Mouse (Mus musculus) spleen, adult 12 weeks (tissue): ENCODE measurements at regions not wholly inside any gene's neighbourhood (a gene's known extent, or its start where the extent isn't known, plus 50 kb on each side); places are given as distances from the start of the nearest gene placed in this dataset.

Source experiments
- DNase-seq: peaks from one replicate; pipeline ENCODE4 v3.0.0; 2022; ENCODE audit warnings: low spot score

GRCm38 (mm10) chr1:75895550-75895949 lies 349.5 kb downstream of the Slc4a3 start:
- DNase-seq: no peak

- DNase-seq: no peak
These were observed 355.1 kb downstream of the Slc4a3 start for GRCm38 (mm10) chr1:75901146-75901545.

DNA sequence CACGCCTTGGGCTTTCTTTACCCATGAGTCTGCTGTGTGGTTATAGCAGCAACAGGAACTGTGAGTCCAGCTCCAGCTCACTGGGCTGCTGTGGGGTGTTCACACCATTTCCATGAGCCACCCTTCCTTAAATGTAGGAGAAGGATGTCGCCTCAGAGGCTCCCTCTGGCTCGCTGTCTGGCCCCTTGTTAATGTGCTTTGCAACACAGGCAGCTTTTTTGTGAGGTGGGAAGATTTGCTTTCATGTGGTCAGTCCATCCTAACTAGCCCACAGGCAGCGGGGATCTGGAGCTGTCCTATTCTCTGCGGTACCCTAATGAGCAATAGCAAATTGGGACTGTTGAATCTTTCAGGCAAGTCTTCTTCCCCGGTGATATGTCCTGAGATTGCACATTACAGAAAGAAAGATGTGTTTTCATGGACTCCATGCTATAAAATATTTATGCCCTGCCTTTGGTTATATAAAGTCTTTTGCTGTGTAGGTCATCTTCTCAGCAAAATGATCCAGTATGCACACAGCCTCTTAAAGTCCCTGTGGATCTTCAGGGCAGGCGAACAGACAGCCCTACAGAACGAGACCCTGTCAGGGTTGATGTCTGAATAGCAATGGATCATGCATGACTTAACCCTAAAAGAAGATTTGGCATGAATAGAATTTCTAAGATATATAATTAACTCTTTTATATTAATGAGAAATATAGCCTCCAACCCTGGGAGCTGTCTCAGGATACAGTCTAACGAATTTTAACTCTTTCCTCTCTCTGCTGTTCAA lies 359.8 kb downstream of the Slc4a3 start:
- DNase-seq: no peak

- no peak for DNase-seq
These were observed 369.2 kb downstream of the Slc4a3 start for GRCm38 (mm10) chr1:75915311-75915710.

DNA sequence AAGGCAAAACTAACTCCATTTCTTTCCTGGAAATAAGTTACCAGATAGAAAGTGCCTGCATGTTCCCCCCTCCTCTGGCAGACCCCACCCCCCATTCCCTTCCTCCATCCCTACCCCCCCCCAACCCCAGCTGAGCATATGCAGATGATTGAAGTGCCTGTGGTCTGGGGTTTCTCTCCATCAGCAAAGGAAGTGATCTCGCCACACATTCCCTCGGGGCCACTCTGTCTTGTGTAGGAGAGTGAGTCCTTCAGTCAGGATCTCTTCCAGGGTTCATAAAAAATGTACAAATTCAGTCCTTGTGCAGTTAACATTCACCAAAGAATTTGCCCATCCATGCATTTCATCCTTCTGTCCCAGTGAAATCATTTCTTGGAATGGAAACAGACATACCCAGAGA lies 370.1 kb downstream of the Slc4a3 start:
- DNase-seq: no peak

GRCm38 (mm10) chr1:75919134-75919533 lies 373.1 kb downstream of the Slc4a3 start:
- DNase-seq: no peak

DNA sequence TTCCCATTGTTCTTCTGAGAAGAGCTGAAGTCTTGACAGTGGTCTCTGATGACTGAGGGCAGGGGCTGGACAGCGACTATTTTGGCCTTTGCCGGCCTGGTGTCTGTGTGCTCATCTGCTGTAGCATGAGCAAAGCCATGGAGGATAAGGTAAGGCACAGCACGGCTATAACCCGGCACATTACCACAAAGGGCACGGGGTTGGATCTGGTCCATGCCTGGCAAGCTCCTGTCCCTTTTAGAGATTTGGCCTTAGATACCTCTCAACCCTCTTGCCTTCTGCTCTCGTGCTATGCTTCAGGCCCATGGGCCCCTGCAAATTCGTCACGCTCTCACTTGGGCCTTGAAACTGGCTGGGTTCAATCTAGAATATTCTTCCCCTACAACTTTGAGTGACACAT lies 379.0 kb downstream of the Slc4a3 start:
- DNase-seq: no peak

DNA sequence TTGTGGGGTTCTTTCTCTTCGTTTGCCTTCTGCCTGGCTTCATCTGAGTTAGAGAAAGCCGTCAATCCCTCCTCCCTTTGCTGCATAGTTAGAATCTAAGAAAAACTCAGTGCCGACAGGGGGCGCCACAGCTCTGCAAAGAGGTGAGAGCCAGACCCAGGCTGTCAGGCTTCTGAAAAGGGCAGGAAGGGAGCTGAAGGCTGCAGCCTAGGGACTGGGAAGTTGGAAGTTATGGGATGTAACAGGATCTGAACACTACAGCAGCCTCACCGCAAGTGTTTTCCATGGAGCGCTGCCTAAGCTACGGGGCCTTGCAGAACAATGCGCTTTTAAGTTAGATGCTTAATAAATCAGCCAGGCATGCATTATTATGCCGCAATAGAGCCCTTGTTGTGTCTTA lies 379.7 kb downstream of the Slc4a3 start:
- no peak for DNase-seq

GRCm38 (mm10) chr1:75931852-75932251 lies 385.8 kb downstream of the Slc4a3 start:
- DNase-seq: no peak

DNA sequence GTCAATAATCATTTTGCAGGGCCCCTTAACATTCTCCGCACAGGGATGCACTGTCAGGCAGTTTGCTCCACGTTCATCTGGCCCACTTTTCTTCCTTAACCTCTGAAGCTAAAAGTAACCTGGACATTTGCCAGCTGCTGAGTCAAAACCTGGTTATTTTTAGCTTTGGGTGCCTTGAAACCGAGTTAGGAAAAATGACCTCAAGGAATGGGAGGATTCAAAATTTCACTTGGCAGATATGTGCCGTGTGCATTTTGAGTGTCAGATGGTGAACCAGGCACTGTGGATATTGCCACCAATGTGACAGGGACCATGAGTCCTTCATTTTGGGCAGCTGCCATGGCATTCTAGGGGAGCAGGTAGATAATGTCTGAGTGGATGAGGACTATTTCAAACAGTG lies 387.8 kb downstream of the Slc4a3 start:
- no peak for DNase-seq

DNA sequence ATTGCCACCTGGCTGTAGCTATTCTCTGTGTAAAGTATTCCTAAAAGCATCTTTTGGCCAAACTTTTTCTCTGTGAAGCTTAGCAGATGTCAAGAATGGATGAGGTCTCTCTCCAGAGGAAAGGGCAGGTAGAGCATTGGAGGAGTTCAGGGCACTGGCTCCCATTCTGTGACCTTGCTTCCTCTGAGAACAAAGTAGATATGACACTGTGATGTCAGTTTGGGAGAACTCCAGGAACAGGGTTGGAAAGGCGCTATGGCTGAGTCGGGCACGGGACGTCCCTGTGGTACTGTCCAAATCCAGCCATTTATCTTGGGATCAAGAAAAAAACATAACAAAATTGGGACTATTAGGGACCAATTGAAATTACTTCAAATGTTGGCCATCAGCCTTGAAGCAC lies 388.7 kb downstream of the Slc4a3 start:
- no peak for DNase-seq

DNA sequence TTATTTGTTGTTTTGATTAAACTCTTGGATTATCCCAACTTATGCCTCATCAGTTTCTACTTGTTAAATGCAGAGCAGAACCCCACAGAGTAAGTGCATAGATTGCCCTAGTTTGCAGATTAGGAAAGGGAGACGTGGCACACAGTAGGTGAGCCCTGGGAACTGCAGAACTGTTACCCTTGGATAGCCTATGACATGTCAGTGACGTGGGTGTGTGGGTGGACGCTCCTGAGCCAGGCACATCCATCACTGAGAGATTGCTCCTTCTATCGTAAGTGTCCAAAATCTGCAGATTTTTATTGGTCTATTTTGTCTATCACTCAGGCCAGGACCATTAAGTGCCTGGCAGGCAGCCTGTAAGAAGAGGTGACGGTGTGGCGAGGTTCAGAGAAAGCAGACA lies 389.8 kb downstream of the Slc4a3 start:
- DNase-seq: no peak

GRCm38 (mm10) chr1:75936596-75936995 lies 390.5 kb downstream of the Slc4a3 start:
- no peak for DNase-seq

- DNase-seq: no peak
These were observed 391.3 kb downstream of the Slc4a3 start for GRCm38 (mm10) chr1:75937331-75937730.

GRCm38 (mm10) chr1:75946290-75946839 lies 400.3 kb downstream of the Slc4a3 start:
- no peak for DNase-seq

DNA sequence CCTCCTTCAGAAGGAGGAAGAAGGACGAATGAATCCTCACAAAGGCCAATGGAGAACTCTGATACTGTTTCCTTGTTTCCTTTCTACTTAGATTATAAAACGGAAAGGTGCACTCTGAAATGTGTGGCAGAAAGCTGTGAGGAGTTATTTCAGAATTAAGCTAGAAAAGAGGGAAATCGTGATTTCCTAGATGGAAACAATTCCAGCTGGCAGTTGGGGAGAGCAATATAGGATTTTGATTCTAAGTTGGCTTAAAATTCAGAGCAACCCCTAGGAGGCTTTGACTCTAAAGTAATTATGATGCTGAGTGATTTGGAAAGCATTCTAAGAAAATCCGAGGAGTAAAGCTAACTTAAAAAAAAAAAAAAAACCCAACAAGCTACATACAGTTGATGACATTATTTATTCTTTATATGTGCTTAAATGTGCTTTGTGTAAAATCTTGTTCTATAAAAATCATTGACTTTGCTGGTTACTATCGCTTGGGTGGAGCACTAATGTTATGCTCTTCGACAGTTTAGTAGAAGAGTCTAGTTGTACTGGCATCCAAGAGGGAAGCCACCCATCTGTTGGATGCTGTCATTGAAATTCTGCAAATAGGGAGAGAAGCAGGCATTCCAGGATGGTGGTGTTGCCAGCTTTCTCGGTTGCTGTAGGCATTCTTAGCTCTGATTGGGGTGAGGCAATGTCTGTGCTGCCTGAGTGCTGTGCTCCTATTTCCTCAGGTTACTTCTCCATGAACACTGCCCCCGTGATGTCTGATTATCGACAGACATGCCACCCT lies 432.3 kb downstream of the Slc4a3 start:
- DNase-seq: no peak

DNA sequence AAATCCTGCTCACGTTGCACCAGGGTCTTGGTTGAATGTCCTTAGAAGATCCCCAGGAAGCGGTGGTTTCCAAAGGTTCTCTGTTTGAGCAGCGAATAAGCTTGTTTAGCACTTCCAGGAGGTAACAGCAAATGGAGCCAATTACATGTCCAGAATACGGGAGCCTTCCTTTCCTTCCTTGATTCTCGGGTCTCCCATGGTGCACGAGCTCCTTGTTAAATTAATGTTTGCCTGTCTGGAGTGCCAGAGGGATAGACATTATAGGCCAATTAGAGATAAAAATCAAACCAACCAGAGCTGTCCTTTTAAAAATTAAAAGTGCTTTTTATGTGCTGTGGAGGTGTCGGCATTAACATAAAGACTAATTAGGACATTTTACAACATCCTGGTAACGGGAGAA lies 437.0 kb downstream of the Slc4a3 start:
- no peak for DNase-seq

DNA sequence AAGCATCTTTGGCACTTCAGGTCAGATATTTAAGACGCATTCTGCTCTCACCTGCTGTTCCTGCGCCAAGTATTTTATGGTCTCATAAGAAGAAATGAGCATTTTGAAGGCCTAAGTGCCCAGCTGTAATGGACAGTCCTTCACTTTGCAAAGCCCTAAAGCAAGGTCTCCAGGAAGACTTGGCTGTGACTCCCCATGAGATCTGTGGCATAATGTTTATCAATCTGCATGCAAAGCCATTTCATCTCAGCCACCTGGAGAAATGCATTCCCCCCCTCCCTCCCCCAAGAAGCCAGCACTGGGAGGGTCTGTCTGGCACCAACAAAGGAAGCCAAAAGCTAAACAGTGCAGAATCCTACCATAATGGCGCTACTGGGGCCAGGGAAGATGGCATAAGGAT lies 437.4 kb downstream of the Slc4a3 start:
- no peak for DNase-seq

GRCm38 (mm10) chr1:75988496-75988895 lies 442.4 kb downstream of the Slc4a3 start:
- DNase-seq: no peak

GRCm38 (mm10) chr1:75992039-75992438 lies 446.0 kb downstream of the Slc4a3 start:
- no peak for DNase-seq

GRCm38 (mm10) chr1:75997222-75997621 lies 451.2 kb downstream of the Slc4a3 start:
- no peak for DNase-seq

- no peak for DNase-seq
These were observed 455.1 kb downstream of the Slc4a3 start for GRCm38 (mm10) chr1:76001124-76001523.

GRCm38 (mm10) chr1:76009601-76010000 lies 463.5 kb downstream of the Slc4a3 start:
- DNase-seq: no peak
